Mouse (Mus musculus): ENCODE data around the gene Rln1. TPM values are rescaled to one million over a fixed set of nuclear protein-coding genes. Genes with fewer than 3 reads are reported as not detected.

The Rln1 gene
- total RNA-seq (2023), result not detected

GRCm38 (mm10) chr19:29334068-29334745 lies at the start of gene Rln1:
TSS of gene Rln1 (minus strand) at chr19:29334670.

GRCm38 (mm10) chr19:29366969-29367622 lies 32.6 kb upstream of the Rln1 start, which contains the start of the genes Plgrkt and Cd274:
TSS of gene Plgrkt (minus strand) at chr19:29367390.
TSS of gene Cd274 (plus strand) at chr19:29367455.

GRCm38 (mm10) chr19:29325053-29325851 lies 9.2 kb downstream of the Rln1 start, which contains the start of gene Insl6:
TSS of gene Insl6 (minus strand) at chr19:29325356.

Other genes with a start within 250 kb of the Rln1 start
- gene Rcl1, start 233.3 kb downstream of the Rln1 start, total RNA-seq (2023), result 1 to 10 TPM; 5.2 to 7.2 TPM
- gene Jak2, start 82.8 kb downstream of the Rln1 start, total RNA-seq (2023), result 10 to 100 TPM; 44.3 to 48.6 TPM
- not detected for gene Insl6, start 9.3 kb downstream of the Rln1 start, total RNA-seq (2023)
- 10 to 100 TPM; 40.9 to 48.7 TPM for gene Plgrkt, start 32.7 kb upstream of the Rln1 start, total RNA-seq (2023)
- 1 to 10 TPM; 3.7 to 5.0 TPM for gene Cd274, start 32.8 kb upstream of the Rln1 start, total RNA-seq (2023)
- gene Pdcd1lg2, start 76.2 kb upstream of the Rln1 start, total RNA-seq (2023), result under 1 TPM; 0.24 to 0.53 TPM
- gene Ric1, start 187.6 kb upstream of the Rln1 start, total RNA-seq (2023), result 10 to 100 TPM; 18.0 to 19.6 TPM